Mouse (Mus musculus): ENCODE results near the gene Akr1b7.
"Not testable (repeated sequence)": the region's sequence is repeated elsewhere in the genome, so short reads cannot be mapped to it uniquely, and the experiment has no call there.

Gene Akr1b7

GRCm38 (mm10) chr6:34412023-34412422 lies at the start of gene Akr1b7:
Gene Akr1b7 (plus strand): TSS chr6:34412334.
- no peak for DNase-seq

GRCm38 (mm10) chr6:34364217-34365136 lies 47.7 kb upstream of the Akr1b7 start:
- no peak for DNase-seq

- no peak for DNase-seq
These were observed 44.1 kb upstream of the Akr1b7 start for GRCm38 (mm10) chr6:34367998-34368397.

GRCm38 (mm10) chr6:34370081-34370480 lies 42.1 kb upstream of the Akr1b7 start:
- DNase-seq, result no peak

GRCm38 (mm10) chr6:34371700-34372351 lies 40.3 kb upstream of the Akr1b7 start:
- DNase-seq, result peak; percentile 70

- DNase-seq, result no peak
These were observed 38.3 kb upstream of the Akr1b7 start for GRCm38 (mm10) chr6:34373841-34374240.

- DNase-seq, result not testable (repeated sequence)
These were observed 36.2 kb upstream of the Akr1b7 start for GRCm38 (mm10) chr6:34375888-34376287.

GRCm38 (mm10) chr6:34383401-34383800 lies 28.7 kb upstream of the Akr1b7 start:
- DNase-seq, result no peak

- peak; percentile 62 for DNase-seq
These were observed 27.9 kb upstream of the Akr1b7 start, which contains the start of gene Akr1b10 for GRCm38 (mm10) chr6:34384110-34384661. Gene Akr1b10 (plus strand): TSS chr6:34384218.

GRCm38 (mm10) chr6:34384701-34385370 lies 27.3 kb upstream of the Akr1b7 start:
- no peak for DNase-seq

GRCm38 (mm10) chr6:34388420-34389156 lies 23.5 kb upstream of the Akr1b7 start:
- DNase-seq, result no peak

- no peak for DNase-seq
These were observed 16.2 kb upstream of the Akr1b7 start for GRCm38 (mm10) chr6:34395897-34396296.

GRCm38 (mm10) chr6:34398431-34398830 lies 13.7 kb upstream of the Akr1b7 start:
- DNase-seq, result no peak

- no peak for DNase-seq
These were observed 12.4 kb upstream of the Akr1b7 start for GRCm38 (mm10) chr6:34399606-34400220.

- DNase-seq, result no peak
These were observed 11.4 kb upstream of the Akr1b7 start for GRCm38 (mm10) chr6:34400696-34401095.

GRCm38 (mm10) chr6:34406746-34407145 lies 5.4 kb upstream of the Akr1b7 start:
- DNase-seq, result no peak

GRCm38 (mm10) chr6:34407403-34407802 lies 4.7 kb upstream of the Akr1b7 start:
- DNase-seq, result no peak

- DNase-seq, result no peak
These were observed 554 bp downstream of the Akr1b7 start for GRCm38 (mm10) chr6:34412688-34413087.

- DNase-seq, result not testable (repeated sequence)
These were observed 1.3 kb downstream of the Akr1b7 start for GRCm38 (mm10) chr6:34413386-34413785.

GRCm38 (mm10) chr6:34416521-34416920 lies 4.4 kb downstream of the Akr1b7 start:
- DNase-seq, result no peak

GRCm38 (mm10) chr6:34419071-34419470 lies 6.9 kb downstream of the Akr1b7 start:
- no peak for DNase-seq

GRCm38 (mm10) chr6:34439006-34439405 lies 26.9 kb downstream of the Akr1b7 start:
- DNase-seq, result no peak

All from cerebellum, adult 11 months (tissue).